Mouse (Mus musculus) heart, postnatal 0 days (tissue): ENCODE measurements around the gene Tbl1xr1.

ENCODE experiments used
- CTCF ChIP-seq: IDR thresholded peaks from 2 replicates; pipeline ENCODE4 v1.5.1; 2016; ENCODE audit warnings: antibody characterized with exemption, control low read depth, low read depth
- EP300 ChIP-seq: IDR thresholded peaks from 2 replicates; pipeline ENCODE4 v1.6.1; 2016; ENCODE audit warnings: antibody characterized with exemption, low read depth

DNA sequence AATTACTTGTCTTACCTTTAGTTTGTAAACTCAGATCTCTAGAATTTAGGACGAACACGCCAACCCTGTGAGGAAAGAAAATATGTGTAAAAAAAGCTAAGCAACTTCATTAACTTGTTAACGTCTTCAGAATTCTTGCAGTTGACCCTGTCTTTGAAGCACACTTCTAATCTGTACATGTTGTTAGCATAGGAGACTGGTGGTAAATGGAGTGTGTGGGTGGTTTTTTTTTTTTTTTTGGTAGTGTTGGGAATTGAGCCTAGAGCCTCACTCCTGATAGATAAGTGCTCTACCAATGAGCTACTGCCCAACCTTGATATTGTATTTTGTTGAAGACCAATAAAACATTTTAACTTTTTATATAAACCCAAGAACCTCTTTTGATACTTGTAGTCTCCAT, 2.1 kb downstream of the Tbl1xr1 start:
- TF ChIP-seq CTCF (no peak), EP300 (no peak)
